Mouse (Mus musculus): ENCODE measurements around the gene Dbnl.

DNA sequence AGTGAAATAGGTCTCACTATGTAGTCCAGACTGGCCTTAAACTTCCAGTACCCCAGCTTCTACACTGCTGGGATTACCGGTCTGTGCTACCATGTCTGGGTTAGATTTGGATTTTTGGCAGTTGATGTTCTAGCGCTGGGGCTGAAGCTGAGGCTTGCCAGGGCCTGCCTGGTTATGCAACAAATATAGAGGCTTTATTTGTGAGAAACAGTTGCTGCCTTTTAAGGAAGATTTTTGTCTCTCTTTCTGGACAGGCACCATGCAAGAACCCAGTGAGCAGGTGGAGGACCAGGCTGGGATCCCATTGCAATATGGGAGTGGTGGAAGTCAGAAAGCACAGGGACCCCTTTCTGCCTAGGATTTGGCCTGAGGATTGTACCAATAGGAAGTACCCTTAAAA is 53.5 kb downstream of the Dbnl start:
- no peak for TF ChIP-seq CTCF (IDR thresholded peaks at IDR 0.05; ENCODE audit: low read depth)
- TF ChIP-seq EP300 (optimal IDR thresholded peaks at IDR 0.05): no peak

Data from stomach, postnatal 0 days (tissue).